Mouse (Mus musculus) megakaryocyte, embryonic 14.5 days (primary cell): Measurements from ENCODE around the gene Nubp2.

ENCODE experiments used
- FLI1 ChIP-seq: IDR thresholded peaks from 2 replicates; pipeline ENCODE4 v1.6.1; 2012; ENCODE audit warnings: low read length, inconsistent platforms, mixed read lengths
- GATA1 ChIP-seq: IDR thresholded peaks from 3 replicates; pipeline ENCODE4 v1.6.1; 2012; ENCODE audit warnings: mixed read lengths, low read length, inconsistent platforms, borderline replicate concordance

DNA sequence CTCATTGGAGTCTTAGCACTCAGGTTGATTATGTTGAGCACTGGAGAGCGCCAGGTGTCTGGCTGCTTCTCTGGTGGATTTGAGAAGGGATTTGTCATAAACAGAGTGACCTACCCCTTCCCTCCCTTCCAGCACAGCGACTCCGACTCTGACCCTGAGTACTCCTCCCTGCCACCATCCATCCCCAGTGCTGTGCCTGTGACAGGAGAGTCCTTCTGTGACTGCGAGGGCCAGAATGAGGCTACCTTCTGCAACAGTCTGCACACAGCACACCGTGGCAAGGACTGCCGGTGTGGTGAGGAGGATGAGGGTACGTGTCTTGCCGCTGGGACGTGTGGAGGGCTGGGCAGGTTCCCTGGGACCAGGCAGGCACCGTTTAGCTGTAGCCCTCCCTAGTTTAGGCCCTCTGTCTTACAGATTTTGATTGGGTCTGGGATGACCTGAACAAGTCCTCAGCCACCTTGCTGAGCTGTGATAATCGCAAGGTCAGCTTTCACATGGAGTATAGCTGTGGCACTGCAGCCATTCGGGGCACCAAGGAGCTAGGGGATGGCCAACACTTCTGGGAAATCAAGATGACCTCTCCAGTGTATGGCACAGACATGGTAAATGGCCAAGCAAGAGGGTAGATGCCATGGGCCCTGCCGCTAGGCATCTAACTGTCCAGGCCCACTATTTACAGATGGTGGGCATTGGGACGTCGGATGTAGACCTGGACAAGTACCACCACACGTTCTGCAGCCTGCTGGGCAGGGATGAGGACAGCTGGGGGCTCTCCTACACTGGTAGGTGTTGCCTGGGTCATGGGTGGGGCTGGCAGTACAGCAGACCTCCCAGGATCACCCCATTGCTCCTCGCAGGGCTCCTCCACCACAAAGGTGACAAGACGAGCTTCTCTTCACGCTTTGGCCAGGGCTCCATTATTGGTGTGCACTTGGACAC is 4.3 kb upstream of the Nubp2 start:
- TF ChIP-seq GATA1 (no peak), FLI1 (no peak)
